Mouse (Mus musculus) myocyte (in vitro differentiated cells): ENCODE results near the gene Zdhhc5.

Experiments
- E2F4 ChIP-seq: IDR thresholded peaks from one replicate; pipeline ENCODE4 v1.6.1; 2011; ENCODE audit warnings: mild to moderate bottlenecking, control low read depth, moderate library complexity; ENCODE audit not compliant: insufficient read depth
- MYOG ChIP-seq, 3 experiments: IDR thresholded peaks; one replicate each; pipeline ENCODE4 v1.6.1; 2011; ENCODE audit warnings: control low read depth in 2 of 3, low read depth in 2 of 3, mild to moderate bottlenecking in 2 of 3; ENCODE audit not compliant: insufficient read length in 2 of 3, control insufficient read depth in 1 of 3, insufficient read depth in 1 of 3
- POLR2A ChIP-seq: IDR thresholded peaks from one replicate; pipeline ENCODE4 v1.6.1; 2011; ENCODE audit warnings: low read depth, mild to moderate bottlenecking, control low read depth, moderate library complexity; ENCODE audit not compliant: insufficient read length
- POLR2AphosphoS2 ChIP-seq: IDR thresholded peaks from one replicate; pipeline ENCODE4 v1.6.1; 2011; ENCODE audit warnings: low read depth, control low read depth; ENCODE audit not compliant: insufficient read length
- REST ChIP-seq: IDR thresholded peaks from one replicate; pipeline ENCODE4 v1.6.1; 2011; ENCODE audit warnings: mild to moderate bottlenecking, control low read depth, moderate library complexity; ENCODE audit not compliant: insufficient read depth, insufficient read length
- SRF ChIP-seq: IDR thresholded peaks from one replicate; pipeline ENCODE4 v1.6.1; 2011; ENCODE audit warnings: low read depth; ENCODE audit not compliant: control insufficient read depth, insufficient read length
- TCF12 ChIP-seq: IDR thresholded peaks from one replicate; pipeline ENCODE4 v1.6.1; 2011; ENCODE audit warnings: mild to moderate bottlenecking, control low read depth; ENCODE audit not compliant: poor library complexity, insufficient read depth, severe bottlenecking

GRCm38 (mm10) chr2:84727172-84727858 lies 12.3 kb upstream of the Zdhhc5 start, which contains the start of gene Clp1:
- TF ChIP-seq SRF (no peak), E2F4 (peak; percentile 39), POLR2A (peak; percentile 75), MYOG (IDR thresholded peaks at IDR 0.05; ENCODE audit: control insufficient read depth in 1 of 3, insufficient read depth in 1 of 3, insufficient read length in 2 of 3, low read depth in 2 of 3) (no peak), TCF12 (no peak), REST (no peak), POLR2AphosphoS2 (peak; percentile 75)
